Mouse (Mus musculus) spleen, adult 2 months (tissue): ENCODE data around the gene Med27. TPM values are rescaled to one million over a fixed set of nuclear protein-coding genes. Genes with fewer than 3 reads are reported as not detected.

Experiments used
- DNase-seq, 2 experiments: peaks; one replicate each; pipeline versions ENCODE4 v3.0.0 to v3.0.0-alpha.2; 2012 to 2021; ENCODE audit warnings: low spot score in 2 of 2, low read depth in 1 of 2
- H3K27ac ChIP-seq: fragments of 200-500 bp; 2 replicates; pipeline ENCODE4 v1.5.1; 2012; ENCODE audit warnings: low read length, inconsistent platforms; ENCODE audit not compliant: insufficient read depth
- H3K27me3 ChIP-seq: fragments of 200-500 bp; 2 replicates; pipeline ENCODE4 v1.6.1; 2012; ENCODE audit warnings: mild to moderate bottlenecking, moderate library complexity, low read length, inconsistent platforms; ENCODE audit not compliant: control insufficient read depth, insufficient read depth
- H3K36me3 ChIP-seq: fragments of 200-500 bp; 2 replicates; pipeline ENCODE4 v1.6.1; 2012; ENCODE audit warnings: mild to moderate bottlenecking, low read length, inconsistent platforms; ENCODE audit not compliant: control insufficient read depth, insufficient read depth
- H3K4me1 ChIP-seq: fragments of 200-500 bp; 2 replicates; pipeline ENCODE4 v1.6.1; 2011; ENCODE audit warnings: inconsistent platforms; ENCODE audit not compliant: control insufficient read depth, insufficient read depth, insufficient read length
- H3K4me3 ChIP-seq: fragments of 200-500 bp; 2 replicates; pipeline ENCODE4 v1.5.1; 2011; ENCODE audit warnings: mild to moderate bottlenecking, inconsistent platforms; ENCODE audit not compliant: insufficient read depth, insufficient read length; ENCODE audit errors: extremely low read depth
- CTCF ChIP-seq: fragments of 200-500 bp; IDR thresholded peaks from 2 replicates; pipeline ENCODE4 v1.5.1; 2011; ENCODE audit warnings: mild to moderate bottlenecking, inconsistent platforms; ENCODE audit not compliant: insufficient read depth, insufficient read length, insufficient replicate concordance; ENCODE audit errors: extremely low read depth
- POLR2A ChIP-seq: fragments of 200-500 bp; IDR thresholded peaks from 2 replicates; pipeline ENCODE4 v1.6.1; 2011; ENCODE audit warnings: low read depth, low read length, inconsistent platforms
- WGBS: fragments of 180-500 bp; shearing (Covaris S2); methylation state at CpG from one replicate; pipeline ENCODE4 v1.1.7; 2018; 5-methylcytosine and 5-hydroxymethylcytosine counted together
- polyA plus RNA-seq: library from polyadenylated mRNA; depleted of rRNA; stranded (reverse); fragments of >200 nt; gene quantifications from 2 replicates; pipeline ENCODE4 v1.2.3, GENCODE M21; 2012

Med27 gene
- polyA plus RNA-seq, 1 experiment: 27.6 TPM

DNA sequence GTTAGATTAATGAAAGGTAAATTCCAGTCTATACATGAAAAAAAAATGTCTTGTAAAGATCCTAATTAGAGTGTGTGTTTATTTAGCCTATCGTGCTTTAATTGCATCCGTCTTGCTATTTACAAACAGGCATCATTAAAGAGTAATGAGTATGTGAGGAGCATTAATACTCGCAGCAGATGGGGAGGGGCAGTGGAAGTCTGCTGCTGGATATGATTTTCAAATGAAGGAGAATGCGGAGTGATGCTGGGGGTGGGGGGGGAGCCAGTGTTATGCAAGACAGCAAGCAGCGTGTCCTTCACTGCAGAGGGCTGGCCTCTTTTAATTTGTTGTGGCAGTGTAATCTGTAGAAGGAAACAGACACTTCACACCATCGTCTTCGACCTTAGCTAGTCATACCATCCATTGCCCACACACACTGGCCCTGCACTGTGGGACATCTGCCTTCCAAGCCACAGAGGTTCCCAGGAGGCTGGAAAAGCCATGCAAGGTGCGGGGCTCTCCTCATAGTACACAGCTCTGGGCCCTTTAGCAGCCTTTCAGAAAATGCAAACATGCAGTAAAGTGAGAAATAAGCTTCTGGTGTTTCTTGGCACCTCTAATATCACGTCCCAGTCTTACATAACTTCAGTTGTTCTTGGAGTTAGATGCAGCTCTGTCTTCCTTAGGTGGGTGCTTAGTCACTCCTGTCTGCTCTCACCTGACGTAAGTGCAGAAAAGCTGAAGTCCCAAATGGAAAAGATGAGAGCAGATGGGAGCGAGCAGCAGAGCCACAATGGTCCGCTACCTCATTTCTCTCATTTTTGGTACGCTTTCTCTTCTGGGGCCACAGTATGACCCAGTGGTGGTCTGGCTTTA lies 142.0 kb downstream of the Med27 start:
- WGBS: 92% methylated on average over 13 of the region's 13 CpGs
- DNase-seq: no peak

DNA sequence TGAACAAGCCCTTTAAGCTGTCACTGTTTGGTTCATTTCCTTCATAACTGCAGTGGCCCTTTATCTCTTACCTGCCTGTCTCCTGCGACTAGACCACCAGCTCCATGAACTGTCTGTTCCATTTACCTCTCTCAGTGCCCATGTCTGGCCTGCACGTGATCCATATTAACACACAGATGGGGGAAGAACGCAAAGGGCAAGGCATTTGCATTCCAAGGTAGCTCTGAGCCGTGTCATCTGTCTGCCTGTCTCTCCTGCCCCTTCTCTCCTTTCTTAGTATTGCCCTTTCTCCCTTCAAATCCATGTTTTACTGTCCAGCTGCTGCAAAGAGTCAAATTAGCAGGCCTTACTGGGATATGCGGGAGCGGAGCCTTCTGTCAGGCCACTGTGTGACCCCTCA lies 145.0 kb downstream of the Med27 start:
- DNase-seq: no peak
- TF ChIP-seq POLR2A: no peak
- TF ChIP-seq CTCF: no peak
- H3K27me3 ChIP-seq: no peaks in the 10 kb centered on the region
- WGBS: 94% methylated on average over 6 of the region's 6 CpGs
- H3K4me3 ChIP-seq: no peak overlapping the region
- H3K36me3 ChIP-seq: no peaks in the 10 kb centered on the region
- H3K4me1 ChIP-seq: no peaks in the 10 kb centered on the region
- no peak overlapping the region for H3K27ac ChIP-seq

More for the DNA sequence above, 142.0 kb downstream of the Med27 start:
- no peaks in the 10 kb centered on the region for H3K27me3 ChIP-seq
- H3K4me3 ChIP-seq: no peak overlapping the region
- no peaks in the 10 kb centered on the region for H3K36me3 ChIP-seq
- no peaks in the 10 kb centered on the region for H3K4me1 ChIP-seq
- no peak overlapping the region for H3K27ac ChIP-seq
- TF ChIP-seq POLR2A: no peak
- no peak for TF ChIP-seq CTCF

DNA sequence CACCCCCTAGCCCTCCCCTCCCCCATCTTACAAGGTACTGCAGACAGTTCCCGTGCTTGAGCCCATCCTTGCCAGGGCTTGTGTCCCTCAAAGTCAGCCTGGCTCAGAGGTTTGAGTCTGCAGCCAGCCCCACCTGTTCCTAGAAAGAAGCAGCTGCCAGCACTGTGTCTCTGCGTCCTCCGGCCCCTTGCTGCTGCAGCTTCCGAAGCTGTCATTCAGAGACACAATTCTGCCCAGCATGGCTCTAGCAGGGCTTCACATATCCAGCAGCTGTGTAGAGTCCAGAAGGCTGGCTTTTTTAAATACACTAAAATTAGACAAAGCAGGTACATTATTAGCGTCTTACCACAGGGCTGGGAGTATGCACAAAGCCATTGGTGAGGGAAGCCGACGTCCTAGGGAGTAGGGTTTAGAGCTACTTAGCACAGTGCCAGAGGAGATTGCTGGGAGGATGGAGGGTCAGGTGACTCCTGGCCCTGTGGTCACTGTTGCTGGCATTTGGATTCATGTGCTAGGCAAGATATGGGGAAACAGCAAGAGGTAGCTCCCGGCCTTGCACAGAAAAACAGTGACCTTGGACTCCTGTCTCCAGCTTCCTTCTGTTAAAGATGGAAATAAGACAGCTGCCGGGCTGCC lies 146.9 kb downstream of the Med27 start:
- Histone ChIP-seq H3K36me3 (no peaks in the 10 kb centered on the region), H3K4me1 (no peaks in the 10 kb centered on the region), H3K27me3 (no peaks in the 10 kb centered on the region), H3K27ac (no peak overlapping the region), H3K4me3 (no peak overlapping the region)
- DNase-seq: no peak
- WGBS: 90% methylated on average over 9 of the region's 9 CpGs
- TF ChIP-seq POLR2A (no peak), CTCF (no peak)

DNA sequence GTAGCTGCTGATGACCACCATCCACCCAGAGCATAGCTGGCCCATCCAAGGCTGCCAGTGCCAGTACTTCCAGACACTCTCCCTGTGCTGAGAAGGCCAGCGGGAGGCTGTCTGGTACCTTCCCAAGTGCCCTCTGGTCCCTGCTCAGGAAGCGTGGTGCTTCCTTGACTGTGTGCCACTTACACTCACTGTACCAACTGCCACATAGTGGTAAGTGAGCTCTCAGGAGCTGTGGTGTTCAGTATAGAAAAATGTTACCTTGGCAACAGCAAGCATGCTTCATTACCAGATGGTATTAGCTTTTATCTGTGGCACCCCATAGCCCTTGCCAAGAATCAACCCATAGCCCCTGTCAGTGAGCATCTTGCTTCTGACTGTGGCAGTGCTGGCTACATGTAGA lies 148.7 kb downstream of the Med27 start:
- TF ChIP-seq POLR2A: no peak
- TF ChIP-seq CTCF: no peak

DNA sequence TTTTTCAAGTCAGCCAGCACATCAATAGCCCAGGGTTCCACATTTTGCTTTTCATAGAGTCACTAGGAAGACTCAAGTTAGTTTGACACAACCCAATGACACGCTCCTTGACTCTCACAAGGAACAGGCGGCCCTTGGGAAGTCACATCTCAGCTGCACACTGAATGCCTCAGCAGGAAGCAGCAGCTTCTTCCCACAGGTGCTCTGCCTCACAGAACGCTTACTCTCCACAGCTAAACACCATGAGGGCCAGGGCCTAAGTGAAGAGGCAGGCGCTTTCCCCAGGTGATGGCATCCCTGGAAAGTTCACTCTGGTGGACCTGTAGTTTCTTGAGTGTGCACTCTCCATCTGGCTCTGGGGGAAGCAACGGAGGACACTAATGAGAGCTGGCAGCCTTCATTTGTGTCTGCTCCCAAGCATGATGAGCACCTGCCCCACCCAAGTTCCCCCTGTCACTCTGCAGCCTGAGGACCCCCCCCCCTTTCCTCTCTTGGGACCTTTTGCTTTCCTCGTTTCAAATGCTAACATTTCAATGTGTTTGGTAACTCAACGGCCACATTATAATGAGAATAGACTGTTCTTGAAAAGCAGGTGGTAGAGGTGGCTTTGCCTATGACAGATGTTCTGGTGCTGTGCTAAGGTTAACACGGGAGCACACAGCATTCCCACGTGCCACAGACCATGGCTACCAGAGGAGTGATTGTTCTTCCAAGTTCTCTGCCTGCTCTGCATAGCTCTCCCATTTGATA lies 154.2 kb downstream of the Med27 start:
- 70% methylated on average over 9 of the region's 9 CpGs for WGBS
- DNase-seq: peak in 1 of 2 experiments; percentile 15
- H3K27me3 ChIP-seq: no peaks in the 10 kb centered on the region
- H3K4me1 ChIP-seq: no peaks in the 10 kb centered on the region
- H3K27ac ChIP-seq: no peak overlapping the region
- TF ChIP-seq POLR2A (no peak), CTCF (no peak)
- no peak overlapping the region for H3K4me3 ChIP-seq
- H3K36me3 ChIP-seq: no peaks in the 10 kb centered on the region; the same call in none of the 2 replicates

More for the DNA sequence above, 148.7 kb downstream of the Med27 start:
- Histone ChIP-seq H3K27me3 (no peaks in the 10 kb centered on the region), H3K4me3 (no peak overlapping the region), H3K36me3 (no peaks in the 10 kb centered on the region), H3K27ac (no peak overlapping the region), H3K4me1 (no peaks in the 10 kb centered on the region)
- DNase-seq: no peak
- WGBS: 84% methylated on average over 2 of the region's 2 CpGs

DNA sequence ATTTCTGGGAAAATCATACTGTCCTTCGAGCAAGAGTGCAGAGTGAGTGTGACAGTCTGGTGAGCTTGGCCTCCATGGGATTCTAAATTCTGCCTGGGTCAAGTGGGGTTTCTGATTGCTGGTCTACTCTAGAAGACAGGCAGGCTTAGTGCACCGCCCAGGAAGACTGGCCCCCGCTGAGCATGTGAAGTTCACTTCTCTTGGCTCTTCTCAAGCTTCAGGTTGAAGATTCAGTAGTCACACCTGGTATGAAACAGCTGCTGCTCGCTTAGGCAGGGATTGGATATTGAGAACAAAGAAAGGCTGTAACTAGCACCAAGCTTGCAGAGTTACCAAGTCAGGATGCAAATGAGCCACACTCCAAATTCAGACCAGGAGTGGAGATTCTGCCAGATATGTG lies 154.8 kb downstream of the Med27 start:
- 86% methylated on average over 4 of the region's 4 CpGs for WGBS
- no peak overlapping the region for H3K27ac ChIP-seq
- no peak for DNase-seq
- no peak for TF ChIP-seq POLR2A
- TF ChIP-seq CTCF: no peak
- H3K36me3 ChIP-seq: no peaks in the 10 kb centered on the region; the same call in none of the 2 replicates
- H3K27me3 ChIP-seq: no peaks in the 10 kb centered on the region
- H3K4me1 ChIP-seq: no peaks in the 10 kb centered on the region
- H3K4me3 ChIP-seq: no peak overlapping the region
